Mouse (Mus musculus) central nervous system, embryonic 18 days (tissue): Measurements from ENCODE around the gene Fsd1. TPM values are rescaled to one million over a fixed set of nuclear protein-coding genes. Genes with fewer than 3 reads are reported as not detected.

ENCODE experiments used
- polyA plus RNA-seq: library from polyadenylated mRNA; depleted of rRNA; stranded (reverse); fragments of >200 nt; gene quantifications from 2 replicates; pipeline ENCODE4 v1.2.3, GENCODE M21; 2012; rRNA removed

The Fsd1 gene
- 171 and 177 TPM in 2 replicates for polyA plus RNA-seq

DNA sequence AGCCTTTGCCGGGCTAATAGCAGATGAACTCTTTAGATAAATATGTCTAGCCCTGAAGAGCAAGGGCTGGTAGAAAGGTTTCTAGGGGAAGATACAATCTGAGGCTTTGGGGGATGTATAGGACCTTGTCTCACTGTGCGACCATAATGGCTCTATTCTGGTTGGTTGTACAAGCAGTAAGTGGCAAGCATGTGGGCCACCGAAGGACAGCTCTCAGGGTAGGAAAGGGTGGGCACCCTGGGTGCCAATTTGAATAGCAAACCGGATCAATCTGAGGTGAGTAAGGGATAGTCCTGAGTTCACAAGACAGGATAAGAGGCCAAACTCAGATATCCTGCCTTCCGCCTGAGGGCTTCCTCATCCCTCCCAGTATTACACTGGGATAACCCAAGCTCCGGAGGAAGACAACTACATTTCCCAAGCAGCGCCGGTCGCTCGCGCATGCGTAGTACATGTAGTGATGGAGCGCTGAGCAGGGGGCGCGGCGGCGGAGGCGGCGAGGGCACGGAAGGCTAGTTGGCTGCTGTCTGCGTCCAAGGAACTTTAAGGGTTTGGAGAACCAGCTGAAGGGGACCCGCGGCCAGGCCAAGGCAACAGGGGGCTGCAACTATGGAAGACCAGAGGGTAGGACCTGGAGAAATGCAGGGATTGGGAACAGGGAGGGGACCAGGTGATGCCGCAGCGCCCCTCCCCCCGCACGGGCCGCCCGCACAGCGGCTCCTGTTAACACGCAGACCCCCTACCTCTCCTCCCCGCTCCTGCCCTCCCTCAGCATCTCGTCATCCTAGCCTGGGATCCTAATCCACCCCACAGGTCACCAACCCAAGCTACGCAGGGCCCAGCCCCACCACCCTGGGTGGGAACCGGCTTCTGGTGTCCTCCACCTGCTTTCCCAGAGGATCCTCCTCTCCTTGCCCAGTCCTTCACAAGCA, at the start of gene Fsd1:
Fsd1 (plus strand) TSS at position 480 of the 932 bp plus-strand sequence.

GRCm38 (mm10) chr17:55949400-55949799, 36.9 kb upstream of the Fsd1 start, which contains the start of gene Zfp119b:
TSS of gene Zfp119b (minus strand) at chr17:55949500.

DNA sequence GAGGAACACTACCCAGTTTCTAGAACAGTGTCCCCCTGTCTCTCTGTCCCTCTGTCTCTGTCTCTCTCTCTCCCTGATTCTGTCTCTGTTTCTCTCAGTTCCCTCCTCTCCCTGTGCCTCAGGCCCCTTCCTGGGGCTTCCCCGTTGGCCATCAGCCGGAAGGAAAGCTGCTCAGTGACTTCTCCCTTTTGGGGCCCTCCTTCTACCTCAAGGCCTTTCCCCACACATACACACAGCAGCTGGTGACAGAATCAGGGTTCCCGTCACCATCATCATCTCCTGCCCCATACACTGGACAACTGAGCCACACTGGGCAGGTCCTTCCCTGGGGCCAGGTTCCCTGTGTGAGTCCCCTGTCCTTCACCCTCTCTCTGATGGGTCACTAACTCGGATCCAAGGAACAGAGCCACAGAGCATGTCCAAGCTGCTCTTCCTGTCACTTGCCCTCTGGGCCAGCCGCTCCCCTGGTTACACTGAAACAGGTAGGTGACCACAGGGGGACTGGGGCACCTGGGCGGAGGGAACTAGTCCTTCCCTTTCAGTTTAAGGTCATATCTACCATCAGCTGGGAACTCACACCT, 33.8 kb upstream of the Fsd1 start, which contains the start of gene Ebi3:
Ebi3 (plus strand) TSS at position 194 of the 581 bp plus-strand sequence.

DNA sequence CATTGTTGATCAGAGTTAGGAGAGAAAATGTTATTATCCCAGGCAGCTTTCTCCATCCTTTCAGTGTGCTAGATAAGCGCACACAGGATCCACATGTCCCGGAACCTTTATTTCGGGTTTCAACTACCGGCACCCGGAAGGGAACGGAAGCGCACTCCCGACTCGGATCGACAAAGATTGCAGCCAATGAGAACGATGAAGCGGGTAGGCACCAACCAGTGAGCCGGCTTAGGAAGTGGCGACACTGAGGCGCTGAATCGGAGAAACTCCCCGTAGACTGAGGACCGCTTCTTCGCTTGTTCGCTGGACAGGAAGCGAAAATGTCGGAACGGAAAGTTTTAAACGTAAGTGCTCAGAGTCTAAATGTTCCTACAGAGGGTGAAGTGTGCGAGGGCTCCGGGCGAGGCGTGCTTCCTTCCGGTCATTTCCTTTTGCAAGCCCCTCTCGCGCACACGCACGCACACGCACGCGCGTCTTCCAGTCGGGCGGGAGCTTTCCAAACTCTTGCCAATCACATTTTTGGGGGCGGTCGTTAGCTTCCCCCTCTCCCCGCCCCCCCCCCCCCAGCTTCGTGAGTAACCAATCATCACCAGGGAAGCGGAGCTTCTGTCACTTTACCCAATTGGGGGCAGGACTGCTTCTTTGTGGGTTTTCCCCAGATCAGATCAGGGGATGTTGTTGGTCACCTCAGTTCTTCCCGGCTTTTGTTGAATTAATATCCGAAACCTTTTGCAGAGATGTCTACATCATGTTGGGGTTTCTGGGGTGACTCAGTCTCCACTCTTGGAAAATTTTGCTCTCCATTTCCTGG, 27.2 kb upstream of the Fsd1 start, which contains the start of gene Yju2:
Yju2 (plus strand) TSS at position 182 of the 811 bp plus-strand sequence.

GRCm38 (mm10) chr17:55969966-55970891, 16.1 kb upstream of the Fsd1 start, which contains the start of gene Shd:
TSS of gene Shd (plus strand) at chr17:55970467.

GRCm38 (mm10) chr17:56005415-56006061, 19.2 kb downstream of the Fsd1 start, which contains the start of the genes Stap2 and Mpnd:
TSS of gene Stap2 (minus strand) at chr17:56005584.
TSS of gene Mpnd (plus strand) at chr17:56005711.

GRCm38 (mm10) chr17:56036176-56036900, 50.0 kb downstream of the Fsd1 start, which contains the start of gene Sh3gl1:
TSS of gene Sh3gl1 (minus strand) at chr17:56036635.

GRCm38 (mm10) chr17:56040030-56040856, 53.9 kb downstream of the Fsd1 start, which contains the start of gene Chaf1a:
TSS of gene Chaf1a (plus strand) at chr17:56040439.

Other genes with a start within 250 kb of the Fsd1 start
- 0.08 TPM in 2 replicates for gene Adgre4, start 236.5 kb upstream of the Fsd1 start, polyA plus RNA-seq
- 4.8 and 5.3 TPM in 2 replicates for gene Zfp119a, start 107.6 kb upstream of the Fsd1 start, polyA plus RNA-seq
- 8.7 and 9.5 TPM in 2 replicates for gene Zfp959, start 94.4 kb upstream of the Fsd1 start, polyA plus RNA-seq
- 3.4 TPM in 2 replicates for gene Zfp119b, start 37.0 kb upstream of the Fsd1 start, polyA plus RNA-seq
- 6.0 and 6.1 TPM in 2 replicates for gene Ebi3, start 33.9 kb upstream of the Fsd1 start, polyA plus RNA-seq
- 12.9 and 13.3 TPM in 2 replicates for gene Yju2, start 27.4 kb upstream of the Fsd1 start, polyA plus RNA-seq
- gene Shd, start 16.0 kb upstream of the Fsd1 start, polyA plus RNA-seq: 179 and 193 TPM in 2 replicates
- 6.9 and 7.3 TPM in 2 replicates for gene Stap2, start 19.1 kb downstream of the Fsd1 start, polyA plus RNA-seq
- gene Mpnd, start 19.2 kb downstream of the Fsd1 start, polyA plus RNA-seq: 185 and 189 TPM in 2 replicates
- gene Sh3gl1, start 50.1 kb downstream of the Fsd1 start, polyA plus RNA-seq: 86.0 and 90.7 TPM in 2 replicates
- 5.3 TPM in 2 replicates for gene Chaf1a, start 53.9 kb downstream of the Fsd1 start, polyA plus RNA-seq
- 105 and 110 TPM in 2 replicates for gene Ubxn6, start 88.5 kb downstream of the Fsd1 start, polyA plus RNA-seq
- 124 and 126 TPM in 2 replicates for gene Hdgfl2, start 93.1 kb downstream of the Fsd1 start, polyA plus RNA-seq
- gene Plin4, start 123.3 kb downstream of the Fsd1 start, polyA plus RNA-seq: 0.66 and 0.68 TPM in 2 replicates
- gene Plin5, start 131.1 kb downstream of the Fsd1 start, polyA plus RNA-seq: 1.9 and 2.1 TPM in 2 replicates
- 0.06 and 0.41 TPM in 2 replicates for gene Lrg1, start 135.5 kb downstream of the Fsd1 start, polyA plus RNA-seq
- gene Sema6b, start 153.8 kb downstream of the Fsd1 start, polyA plus RNA-seq: 45.5 and 51.8 TPM in 2 replicates
- gene Tnfaip8l1, start 176.0 kb downstream of the Fsd1 start, polyA plus RNA-seq: 9.4 and 10.4 TPM in 2 replicates
- 47.7 and 52.9 TPM in 2 replicates for gene Mydgf, start 197.4 kb downstream of the Fsd1 start, polyA plus RNA-seq
- 40.3 and 41.4 TPM in 2 replicates for gene Dpp9, start 232.4 kb downstream of the Fsd1 start, polyA plus RNA-seq